Mouse (Mus musculus) thymus, adult 2 months (tissue): ENCODE results near the gene Trim2.

Experiments used
- CTCF ChIP-seq: fragments of 200-500 bp; IDR thresholded peaks from 2 replicates; pipeline ENCODE4 v1.5.1; 2012; ENCODE audit warnings: mild to moderate bottlenecking, control low read depth, low read length, moderate library complexity, borderline replicate concordance; ENCODE audit not compliant: control insufficient read depth, poor library complexity, insufficient read depth; ENCODE audit errors: extremely low read depth
- POLR2A ChIP-seq: fragments of 200-500 bp; IDR thresholded peaks from 2 replicates; pipeline ENCODE4 v1.6.1; 2012; ENCODE audit warnings: mild to moderate bottlenecking, low read length, control low read depth, moderate library complexity; ENCODE audit not compliant: control insufficient read depth, poor library complexity, insufficient read depth; ENCODE audit errors: extremely low read depth

DNA sequence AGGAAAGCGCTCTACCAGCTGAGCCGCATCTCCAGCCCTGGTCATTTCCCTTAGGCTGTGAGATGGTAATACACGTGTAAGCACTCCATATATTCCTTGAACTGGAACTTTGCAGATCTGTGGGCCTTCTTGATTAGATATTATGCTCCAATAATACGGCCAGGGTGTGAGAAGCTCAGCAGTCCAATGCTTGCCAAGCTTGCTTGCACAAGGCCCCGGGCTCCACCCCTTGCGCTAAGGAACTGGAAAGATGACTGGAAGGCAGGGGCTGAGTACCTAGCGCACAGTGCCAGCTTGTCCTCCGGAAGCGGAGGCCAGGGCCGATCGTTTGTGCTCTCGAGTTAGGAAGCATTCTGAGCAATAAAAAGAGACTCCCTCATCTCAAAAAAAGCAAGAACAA is 29.7 kb upstream of the Trim2 start:
- TF ChIP-seq CTCF = no peak
- no peak for TF ChIP-seq POLR2A
